Mouse (Mus musculus): ENCODE measurements around the gene Mylpf.
"Not testable (repeated sequence)": the region's sequence is repeated elsewhere in the genome, so short reads cannot be mapped to it uniquely, and the experiment has no call there.

DNA sequence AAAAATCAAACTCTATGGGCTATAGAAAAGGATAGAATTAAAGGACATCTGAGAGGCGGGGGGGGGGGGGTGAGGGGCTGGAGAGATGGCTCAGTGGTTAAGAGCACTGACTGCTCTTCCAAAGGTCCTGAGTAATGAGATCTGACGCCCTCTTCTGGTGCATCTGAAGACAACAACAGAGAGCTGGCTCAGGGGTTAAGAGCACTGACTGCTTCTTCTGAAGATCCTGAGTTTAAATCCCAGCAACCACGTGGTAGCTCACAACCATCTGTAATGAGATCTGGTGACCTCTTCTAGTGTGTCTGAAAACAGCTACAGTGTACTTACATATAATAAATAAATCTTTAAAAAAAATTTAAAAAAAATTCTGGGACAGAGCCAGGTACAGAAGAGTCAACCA, 27.0 kb upstream of the Mylpf start:
- not testable (repeated sequence) for TF ChIP-seq CHD2 (IDR thresholded peaks at IDR 0.05; ENCODE audit: low read depth, low read length); ZC3H11A (IDR thresholded peaks at IDR 0.05; ENCODE audit: borderline replicate concordance, low read depth, low read length)
